Mouse (Mus musculus): ENCODE data around the gene Il12rb1. TPM values are rescaled to one million over a fixed set of nuclear protein-coding genes. Genes with fewer than 3 reads are reported as not detected.
A peak's percentile ranks its signal among the peaks of the same experiment; 100 is the strongest.

The Il12rb1 gene
- polyA plus RNA-seq, 1 experiment from 2014 or later, result 0.08 TPM

- ATAC-seq (replicated peaks), result peak; percentile 44; the same call in 1 of the 2 replicates
- H3K27me3 ChIP-seq, result peaks cover 39% of the 10 kb centered on the region
Measured at GRCm38 (mm10) chr8:70803761-70804480, 4.3 kb upstream of the Il12rb1 start.

GRCm38 (mm10) chr8:70804481-70805206 lies 3.6 kb upstream of the Il12rb1 start, which contains the start of gene Mast3:
Gene Mast3, minus strand, starts transcription at chr8:70805054.
- Histone ChIP-seq H3K4me1 (peaks cover 25% of the 10 kb centered on the region), H3K9ac (replicated peaks) (peak within 1 kb of the TSS; percentile 58), H3K9me3 (no peaks in the 10 kb centered on the region), H3K36me3 (no peaks in the 10 kb centered on the region), H3K4me2 (replicated peaks) (peak within 1 kb of the TSS; percentile 95), H3K4me3 (peak within 1 kb of the TSS; percentile 65), H3K27me3 (peaks cover 32% of the 10 kb centered on the region), H3K27ac (replicated peaks) (no peak within 1 kb of the TSS)
- 1% methylated on average over 45 of the region's 45 CpGs for WGBS
- ATAC-seq (replicated peaks), result peak; percentile 90

More at GRCm38 (mm10) chr8:70803761-70804480, 4.3 kb upstream of the Il12rb1 start:
- 2% methylated on average over 44 of the region's 47 CpGs for WGBS
- H3K9me3 ChIP-seq, result no peaks in the 10 kb centered on the region
- peaks cover 25% of the 10 kb centered on the region for H3K4me1 ChIP-seq
- H3K36me3 ChIP-seq, result no peaks in the 10 kb centered on the region
- no peak overlapping the region for H3K27ac ChIP-seq (replicated peaks)
- peak overlapping the region; percentile 58 for H3K9ac ChIP-seq (replicated peaks)
- peak overlapping the region; percentile 95 for H3K4me2 ChIP-seq (replicated peaks)
- H3K4me3 ChIP-seq, result peak overlapping the region; percentile 65

GRCm38 (mm10) chr8:70806541-70806940 lies 1.7 kb upstream of the Il12rb1 start:
- H3K9ac ChIP-seq (replicated peaks), result no peak overlapping the region
- H3K36me3 ChIP-seq, result no peaks in the 10 kb centered on the region
- no peak overlapping the region for H3K27ac ChIP-seq (replicated peaks)
- H3K27me3 ChIP-seq, result peaks cover 27% of the 10 kb centered on the region
- H3K4me2 ChIP-seq (replicated peaks), result no peak overlapping the region
- 70% methylated on average over 4 of the region's 4 CpGs for WGBS
- no peaks in the 10 kb centered on the region for H3K9me3 ChIP-seq
- no peak for ATAC-seq (replicated peaks)
- no peak overlapping the region for H3K4me3 ChIP-seq
- peaks cover 16% of the 10 kb centered on the region for H3K4me1 ChIP-seq

- Histone ChIP-seq H3K27me3 (peaks cover 24% of the 10 kb centered on the region), H3K4me1 (peaks cover 16% of the 10 kb centered on the region), H3K4me3 (no peak overlapping the region), H3K9ac (replicated peaks) (no peak overlapping the region), H3K4me2 (replicated peaks) (no peak overlapping the region), H3K36me3 (no peaks in the 10 kb centered on the region), H3K27ac (replicated peaks) (no peak overlapping the region), H3K9me3 (no peaks in the 10 kb centered on the region)
- 45% methylated on average over 1 of the region's 1 CpGs for WGBS
- no peak for ATAC-seq (replicated peaks)
Measured at GRCm38 (mm10) chr8:70807304-70807703, 945 bp upstream of the Il12rb1 start.

- no peaks in the 10 kb centered on the region for H3K36me3 ChIP-seq
- H3K4me1 ChIP-seq, result peaks cover 9% of the 10 kb centered on the region
- no peaks in the 10 kb centered on the region for H3K9me3 ChIP-seq
- WGBS, result 92% methylated on average over 8 of the region's 8 CpGs
- no peak overlapping the region for H3K4me3 ChIP-seq
- H3K9ac ChIP-seq (replicated peaks), result no peak overlapping the region
- no peak for ATAC-seq (replicated peaks)
- H3K27ac ChIP-seq (replicated peaks), result no peak overlapping the region
- H3K27me3 ChIP-seq, result peaks cover 13% of the 10 kb centered on the region; the same call in 1 of the 2 replicates
- H3K4me2 ChIP-seq (replicated peaks), result no peak overlapping the region
Measured at GRCm38 (mm10) chr8:70808955-70809701, 879 bp downstream of the Il12rb1 start.

- no peaks in the 10 kb centered on the region for H3K9me3 ChIP-seq
- ATAC-seq (replicated peaks), result no peak
- H3K4me3 ChIP-seq, result no peak overlapping the region
- whole genome bisulfite sequencing, result 80% methylated on average over 20 of the region's 20 CpGs
- peaks cover 4% of the 10 kb centered on the region for H3K27me3 ChIP-seq
- no peaks in the 10 kb centered on the region for H3K4me1 ChIP-seq
- H3K27ac ChIP-seq (replicated peaks), result no peak overlapping the region
- H3K36me3 ChIP-seq, result no peaks in the 10 kb centered on the region
- H3K4me2 ChIP-seq (replicated peaks), result no peak overlapping the region
- H3K9ac ChIP-seq (replicated peaks), result no peak overlapping the region
Measured at GRCm38 (mm10) chr8:70810962-70811680, 2.9 kb downstream of the Il12rb1 start.

GRCm38 (mm10) chr8:70812055-70812454 lies 3.8 kb downstream of the Il12rb1 start:
- H3K4me2 ChIP-seq (replicated peaks), result no peak overlapping the region
- peaks cover 4% of the 10 kb centered on the region; the same call in 1 of the 2 replicates for H3K4me1 ChIP-seq
- 45% methylated on average over 4 of the region's 4 CpGs for WGBS
- H3K27me3 ChIP-seq, result no peaks in the 10 kb centered on the region; the same call in 1 of the 2 replicates
- no peak overlapping the region for H3K9ac ChIP-seq (replicated peaks)
- H3K9me3 ChIP-seq, result no peaks in the 10 kb centered on the region
- H3K27ac ChIP-seq (replicated peaks), result no peak overlapping the region
- no peak overlapping the region for H3K4me3 ChIP-seq
- no peak for ATAC-seq (replicated peaks)
- no peaks in the 10 kb centered on the region for H3K36me3 ChIP-seq

GRCm38 (mm10) chr8:70812885-70813284 lies 4.6 kb downstream of the Il12rb1 start:
- H3K4me2 ChIP-seq (replicated peaks), result no peak overlapping the region
- ATAC-seq (replicated peaks), result no peak
- H3K27me3 ChIP-seq, result no peaks in the 10 kb centered on the region; the same call in 1 of the 2 replicates
- no peak overlapping the region for H3K9ac ChIP-seq (replicated peaks)
- H3K9me3 ChIP-seq, result no peaks in the 10 kb centered on the region
- peaks cover 4% of the 10 kb centered on the region; the same call in 1 of the 2 replicates for H3K4me1 ChIP-seq
- WGBS, result 71% methylated on average over 4 of the region's 4 CpGs
- no peak overlapping the region for H3K4me3 ChIP-seq
- H3K36me3 ChIP-seq, result no peaks in the 10 kb centered on the region
- no peak overlapping the region for H3K27ac ChIP-seq (replicated peaks)

- H3K4me1 ChIP-seq, result peaks cover 4% of the 10 kb centered on the region; the same call in 1 of the 2 replicates
- H3K4me2 ChIP-seq (replicated peaks), result 0 out of 2 replicates have a peak overlapping the region, but pooled peaks have one; percentile 14
- no peak overlapping the region for H3K9ac ChIP-seq (replicated peaks)
- peaks cover 2% of the 10 kb centered on the region; the same call in 1 of the 2 replicates for H3K27me3 ChIP-seq
- peak; percentile 39; the same call in 1 of the 2 replicates for ATAC-seq (replicated peaks)
- H3K27ac ChIP-seq (replicated peaks), result no peak overlapping the region
- H3K36me3 ChIP-seq, result no peaks in the 10 kb centered on the region
- H3K9me3 ChIP-seq, result no peaks in the 10 kb centered on the region
- 8% methylated on average over 29 of the region's 30 CpGs for WGBS
- H3K4me3 ChIP-seq, result 0 out of 2 replicates have a peak overlapping the region, but pooled peaks have one; percentile 14
Measured at GRCm38 (mm10) chr8:70816679-70817078, 8.4 kb downstream of the Il12rb1 start.

GRCm38 (mm10) chr8:70820101-70820935 lies 12.1 kb downstream of the Il12rb1 start:
- Histone ChIP-seq H3K4me1 (peaks cover 4% of the 10 kb centered on the region; the same call in 1 of the 2 replicates), H3K27me3 (peaks cover 2% of the 10 kb centered on the region; the same call in 1 of the 2 replicates), H3K9me3 (no peaks in the 10 kb centered on the region), H3K4me2 (replicated peaks) (no peak overlapping the region), H3K27ac (replicated peaks) (no peak overlapping the region), H3K36me3 (no peaks in the 10 kb centered on the region), H3K4me3 (no peak overlapping the region), H3K9ac (replicated peaks) (no peak overlapping the region)
- WGBS, result 3% methylated on average over 31 of the region's 31 CpGs
- peak; percentile 41 for ATAC-seq (replicated peaks)

Measured in forebrain, embryonic 15.5 days (tissue).